Mouse (Mus musculus) lung, embryonic 15.5 days (tissue): ENCODE results near the gene Dhx30. TPM values are rescaled to one million over a fixed set of nuclear protein-coding genes. Genes with fewer than 3 reads are reported as not detected.
"Not testable (repeated sequence)": the region's sequence is repeated elsewhere in the genome, so short reads cannot be mapped to it uniquely, and the experiment has no call there.

Experiments used
- ATAC-seq: fragments of 200-750 bp; cut with Nextera tagmentation; 2 replicates; pipeline ENCODE4 v1.8.0; 2017; ENCODE audit warnings: moderate number of reproducible peaks, borderline replicate concordance; ENCODE audit not compliant: low FRiP score, low TSS enrichment; ENCODE audit errors: extremely low read depth
- H3K27ac ChIP-seq: fragments of 300-500 bp; sonication (generic); 2 replicates; pipeline ENCODE4 v1.5.1; 2015; ENCODE audit warnings: moderate library complexity, mild to moderate bottlenecking, inconsistent platforms
- H3K27me3 ChIP-seq: fragments of 300-500 bp; sonication (generic); 2 replicates; pipeline ENCODE4 v1.6.1; 2015; ENCODE audit warnings: inconsistent platforms
- H3K36me3 ChIP-seq: fragments of 300-500 bp; sonication (generic); 2 replicates; pipeline ENCODE4 v1.6.1; 2015; ENCODE audit warnings: inconsistent platforms
- H3K4me1 ChIP-seq: fragments of 300-500 bp; sonication (generic); 2 replicates; pipeline ENCODE4 v1.6.1; 2015; ENCODE audit warnings: inconsistent platforms
- H3K4me2 ChIP-seq: fragments of 300-500 bp; sonication (generic); 2 replicates; pipeline ENCODE4 v1.6.1; 2015; ENCODE audit warnings: inconsistent platforms, mild to moderate bottlenecking, moderate library complexity
- H3K4me3 ChIP-seq: fragments of 300-500 bp; sonication (generic); 2 replicates; pipeline ENCODE4 v1.5.1; 2015; ENCODE audit warnings: mild to moderate bottlenecking, inconsistent platforms
- H3K9ac ChIP-seq: fragments of 300-500 bp; sonication (generic); 2 replicates; pipeline ENCODE4 v1.6.1; 2015; ENCODE audit warnings: inconsistent platforms
- H3K9me3 ChIP-seq: fragments of 300-500 bp; sonication (generic); 2 replicates; pipeline ENCODE4 v1.6.1; 2016; ENCODE audit warnings: inconsistent platforms
- WGBS: fragments of 180-500 bp; shearing (Covaris S2); methylation state at CpG from one replicate; pipeline ENCODE4 v1.1.7; 2015; 5-methylcytosine and 5-hydroxymethylcytosine counted together
- polyA plus RNA-seq: library from polyadenylated mRNA; unstranded; fragments of >200 nt; fragmentation: Nextera tagmentation; extraction: Ambion mirVana; gene quantifications from 2 replicates; pipeline ENCODE4 v1.2.1, GENCODE M21; 2015

Dhx30 gene
- polyA plus RNA-seq, 1 experiment from 2014 or later = 120 TPM

- ATAC-seq = no peak
- Histone ChIP-seq H3K27me3 (no peaks in the 10 kb centered on the region), H3K4me3 (no peak overlapping the region), H3K36me3 (peaks cover 94% of the 10 kb centered on the region), H3K27ac (no peak overlapping the region), H3K4me1 (peaks cover 19% of the 10 kb centered on the region), H3K9me3 (no peaks in the 10 kb centered on the region), H3K9ac (no peak overlapping the region), H3K4me2 (no peak overlapping the region)
- WGBS = 87% methylated on average over 8 of the region's 8 CpGs
Observed at GRCm38 (mm10) chr9:110085693-110086092, 31.9 kb downstream of the Dhx30 start.

DNA sequence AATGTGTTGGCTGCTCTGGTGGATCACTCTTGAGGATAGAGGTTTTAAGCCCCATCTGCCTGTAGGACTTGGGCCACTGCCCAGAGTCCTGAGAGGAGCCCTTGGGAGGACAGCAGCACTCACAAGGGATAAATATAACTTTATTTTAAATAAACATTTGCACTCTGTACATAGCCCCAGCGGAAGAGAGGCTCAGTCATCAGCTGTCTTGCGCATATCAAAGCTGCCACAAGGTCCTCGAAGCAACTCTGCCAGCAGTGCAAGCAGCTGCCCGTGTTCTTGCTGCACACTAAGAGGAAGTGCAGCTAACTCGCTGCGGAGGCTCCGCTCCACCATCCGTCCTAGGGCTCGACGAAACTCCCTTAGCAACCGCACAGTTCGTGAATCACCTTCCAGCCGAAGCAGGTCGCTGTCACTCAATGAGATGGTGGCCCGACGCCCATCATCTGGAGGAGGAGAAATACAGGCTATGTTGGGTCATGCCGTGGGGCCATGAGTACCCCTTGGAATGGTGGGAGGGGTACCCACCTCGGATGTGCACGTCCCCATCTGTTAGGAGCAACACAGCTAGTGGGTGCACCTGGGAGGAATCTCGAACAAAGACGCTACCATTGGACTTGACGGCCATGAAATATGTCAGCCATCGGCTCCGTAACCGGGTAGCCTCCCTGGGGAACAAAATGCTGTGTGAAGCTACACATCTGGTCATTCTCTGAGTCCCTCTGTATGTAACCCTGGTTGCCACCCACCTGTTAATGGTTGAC lies 33.2 kb downstream of the Dhx30 start:
- no peak overlapping the region for H3K9ac ChIP-seq

DNA sequence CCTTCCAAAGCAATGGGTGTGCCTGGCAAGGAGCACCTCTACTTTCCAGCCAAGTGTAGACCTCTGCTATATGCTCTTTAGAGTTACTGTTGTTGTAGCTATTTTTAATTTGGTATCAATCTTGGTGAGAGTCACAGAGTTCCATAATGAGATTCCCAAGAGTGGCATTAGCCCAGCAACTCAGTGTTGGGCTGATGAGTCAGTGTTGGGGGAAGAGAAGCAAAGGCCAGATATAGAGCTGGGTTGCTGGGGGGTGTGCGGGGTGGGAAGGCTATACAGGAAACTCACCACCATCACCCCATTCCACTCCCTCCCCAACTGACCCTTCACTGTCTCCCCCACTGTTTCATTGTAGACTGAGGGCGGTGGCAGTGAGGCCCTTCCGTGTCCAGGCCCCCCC lies 36.6 kb downstream of the Dhx30 start:
- no peaks in the 10 kb centered on the region for H3K27me3 ChIP-seq
- no peak for ATAC-seq
- H3K27ac ChIP-seq = no peak overlapping the region
- H3K4me1 ChIP-seq = peaks cover 19% of the 10 kb centered on the region
- H3K4me2 ChIP-seq = no peak overlapping the region
- no peak overlapping the region for H3K9ac ChIP-seq
- 68% methylated on average over 3 of the region's 3 CpGs for WGBS
- H3K36me3 ChIP-seq = peaks cover 64% of the 10 kb centered on the region
- no peak overlapping the region for H3K4me3 ChIP-seq
- H3K9me3 ChIP-seq = no peaks in the 10 kb centered on the region

More for the DNA sequence above, 33.2 kb downstream of the Dhx30 start:
- Histone ChIP-seq H3K4me2 (no peak overlapping the region; the same call in 1 of the 2 replicates), H3K36me3 (peaks cover 89% of the 10 kb centered on the region), H3K27ac (peak overlapping the region; percentile 36; the same call in 1 of the 2 replicates), H3K9me3 (no peaks in the 10 kb centered on the region), H3K27me3 (no peaks in the 10 kb centered on the region), H3K4me1 (peaks cover 19% of the 10 kb centered on the region), H3K4me3 (no peak overlapping the region)
- ATAC-seq = peak; percentile 90
- WGBS = 65% methylated on average over 25 of the region's 25 CpGs

DNA sequence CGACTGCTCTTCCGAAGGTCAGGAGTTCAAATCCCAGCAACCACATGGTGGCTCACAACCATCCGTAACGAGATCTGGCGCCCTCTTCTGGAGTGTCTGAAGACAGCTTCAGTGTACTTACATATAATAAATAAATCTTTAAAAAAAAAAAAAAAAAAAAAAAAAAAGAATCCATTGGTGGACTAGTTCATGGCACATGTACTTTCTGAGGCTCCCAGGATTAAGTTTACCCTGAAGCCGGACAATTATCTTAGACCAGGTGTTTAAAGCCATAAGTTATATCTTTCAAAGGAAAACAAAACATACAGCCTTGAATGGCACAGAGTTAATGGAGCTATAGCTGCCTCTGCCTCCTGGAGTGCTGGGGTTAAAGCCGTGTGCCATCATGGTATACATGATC lies 41.2 kb downstream of the Dhx30 start:
- not testable (repeated sequence) for H3K9me3 ChIP-seq, ATAC-seq
- WGBS = 62% methylated on average over 4 of the region's 7 CpGs

GRCm38 (mm10) chr9:110071843-110072242 lies 45.8 kb downstream of the Dhx30 start:
- Histone ChIP-seq H3K4me3 (no peak overlapping the region), H3K9ac (no peak overlapping the region), H3K27me3 (no peaks in the 10 kb centered on the region), H3K27ac (no peak overlapping the region), H3K9me3 (no peaks in the 10 kb centered on the region), H3K36me3 (peaks cover 47% of the 10 kb centered on the region; the same call in 1 of the 2 replicates), H3K4me1 (peaks cover 8% of the 10 kb centered on the region; the same call in 1 of the 2 replicates), H3K4me2 (no peak overlapping the region)
- no peak for ATAC-seq
- 4% methylated on average over 1 of the region's 1 CpGs for WGBS

More for the DNA sequence above, 41.2 kb downstream of the Dhx30 start:
- peaks cover 38% of the 10 kb centered on the region for H3K36me3 ChIP-seq
- H3K4me1 ChIP-seq, H3K27me3 ChIP-seq, H3K9ac ChIP-seq, H3K27ac ChIP-seq, H3K4me3 ChIP-seq, H3K4me2 ChIP-seq: not testable (repeated sequence)

DNA sequence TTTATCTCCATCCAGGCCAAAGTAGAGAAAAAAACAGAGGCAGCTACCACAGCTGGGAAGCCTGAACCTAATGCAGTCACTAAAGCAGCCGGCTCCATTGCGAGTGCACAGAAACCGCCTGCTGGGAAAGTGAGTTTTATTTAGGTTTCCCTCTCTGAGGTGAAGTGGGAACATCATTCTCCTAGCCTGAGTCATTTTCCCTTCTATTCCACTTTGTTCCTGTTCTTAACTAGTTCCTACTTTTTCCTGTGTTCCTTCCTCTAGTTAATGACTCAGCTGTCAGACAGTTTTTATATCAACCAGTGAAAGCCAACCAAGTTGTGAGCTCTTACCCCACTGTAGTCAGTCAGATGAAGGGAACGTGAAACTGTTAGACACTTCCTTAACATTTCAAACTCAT lies 46.6 kb downstream of the Dhx30 start:
- H3K27me3 ChIP-seq = no peaks in the 10 kb centered on the region
- peaks cover 47% of the 10 kb centered on the region; the same call in 1 of the 2 replicates for H3K36me3 ChIP-seq
- no peak overlapping the region for H3K9ac ChIP-seq
- H3K4me3 ChIP-seq = no peak overlapping the region
- no peaks in the 10 kb centered on the region for H3K9me3 ChIP-seq
- no peak overlapping the region for H3K4me2 ChIP-seq
- H3K27ac ChIP-seq = no peak overlapping the region
- ATAC-seq = no peak
- WGBS = 70% methylated on average over 4 of the region's 4 CpGs
- peaks cover 8% of the 10 kb centered on the region; the same call in 1 of the 2 replicates for H3K4me1 ChIP-seq

- Histone ChIP-seq H3K9me3 (no peaks in the 10 kb centered on the region), H3K4me2 (no peak overlapping the region), H3K9ac (no peak overlapping the region), H3K4me3 (no peak overlapping the region), H3K27ac (no peak overlapping the region; the same call in 1 of the 2 replicates), H3K36me3 (peaks cover 47% of the 10 kb centered on the region; the same call in 1 of the 2 replicates), H3K27me3 (no peaks in the 10 kb centered on the region), H3K4me1 (peaks cover 8% of the 10 kb centered on the region; the same call in 1 of the 2 replicates)
- no peak for ATAC-seq
- 60% methylated on average over 9 of the region's 9 CpGs for WGBS
Observed at GRCm38 (mm10) chr9:110070358-110070757, 47.3 kb downstream of the Dhx30 start.

GRCm38 (mm10) chr9:110068745-110069144 lies 48.9 kb downstream of the Dhx30 start:
- WGBS = 85% methylated on average over 6 of the region's 6 CpGs
- Histone ChIP-seq H3K9ac (no peak overlapping the region), H3K27ac (no peak overlapping the region), H3K4me1 (peaks cover 8% of the 10 kb centered on the region; the same call in 1 of the 2 replicates), H3K4me3 (no peak overlapping the region), H3K9me3 (no peaks in the 10 kb centered on the region), H3K27me3 (no peaks in the 10 kb centered on the region), H3K4me2 (no peak overlapping the region), H3K36me3 (peaks cover 42% of the 10 kb centered on the region; the same call in 1 of the 2 replicates)
- no peak for ATAC-seq

- Histone ChIP-seq H3K9me3 (no peaks in the 10 kb centered on the region), H3K4me1 (no peaks in the 10 kb centered on the region), H3K4me2 (no peak overlapping the region), H3K36me3 (peaks cover 21% of the 10 kb centered on the region; the same call in 1 of the 2 replicates), H3K27ac (no peak overlapping the region), H3K27me3 (no peaks in the 10 kb centered on the region), H3K9ac (no peak overlapping the region), H3K4me3 (no peak overlapping the region)
- ATAC-seq = no peak
Observed at GRCm38 (mm10) chr9:110064641-110065040, 53.0 kb downstream of the Dhx30 start.

DNA sequence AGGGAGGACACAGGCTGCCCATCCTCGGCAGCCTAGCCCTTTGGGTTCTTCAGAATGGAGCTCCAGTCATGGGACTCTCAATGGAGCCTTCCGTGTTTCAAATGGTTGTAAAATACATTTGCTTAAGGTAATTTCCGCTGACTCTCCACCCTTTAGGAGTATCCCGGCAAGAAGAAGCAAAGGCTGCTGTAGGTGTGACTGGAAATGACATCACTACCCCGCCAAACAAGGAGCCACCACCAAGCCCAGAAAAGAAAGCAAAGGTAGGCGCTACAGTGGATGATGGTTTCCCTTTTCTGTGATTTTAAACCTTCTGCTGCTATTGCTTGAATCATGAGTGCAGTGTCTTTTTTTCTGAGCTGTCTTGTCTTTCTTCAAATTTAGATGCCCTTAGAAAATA lies 54.8 kb downstream of the Dhx30 start:
- 89% methylated on average over 6 of the region's 6 CpGs for WGBS
- Histone ChIP-seq H3K4me1 (no peaks in the 10 kb centered on the region), H3K4me3 (no peak overlapping the region), H3K27me3 (no peaks in the 10 kb centered on the region), H3K36me3 (peaks cover 5% of the 10 kb centered on the region; the same call in 1 of the 2 replicates), H3K9ac (no peak overlapping the region), H3K27ac (no peak overlapping the region), H3K4me2 (no peak overlapping the region), H3K9me3 (no peaks in the 10 kb centered on the region)
- no peak for ATAC-seq

DNA sequence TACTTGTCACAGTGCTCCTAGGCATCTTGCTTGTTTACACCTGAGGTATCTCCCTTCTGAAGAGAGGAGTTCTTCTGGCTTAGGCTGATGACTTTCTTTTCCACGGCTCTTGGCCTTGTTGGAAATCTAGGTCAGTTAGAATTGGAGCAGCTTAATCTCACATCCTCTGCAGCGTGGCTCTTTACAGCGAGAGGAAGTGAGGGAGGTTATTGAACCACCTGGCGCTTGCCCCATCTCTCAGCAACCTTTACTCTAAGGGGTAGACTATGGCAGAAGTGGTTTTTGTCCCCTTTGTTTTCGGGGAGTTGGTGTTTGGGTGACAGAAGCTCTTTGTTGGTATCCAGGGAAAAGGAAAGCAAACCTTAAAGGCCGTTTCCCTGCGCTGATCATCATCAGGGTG lies 55.2 kb downstream of the Dhx30 start:
- Histone ChIP-seq H3K27ac (no peak overlapping the region), H3K9ac (no peak overlapping the region), H3K4me3 (no peak overlapping the region), H3K36me3 (peaks cover 3% of the 10 kb centered on the region; the same call in 1 of the 2 replicates), H3K4me2 (no peak overlapping the region), H3K9me3 (no peaks in the 10 kb centered on the region), H3K27me3 (no peaks in the 10 kb centered on the region), H3K4me1 (no peaks in the 10 kb centered on the region)
- 88% methylated on average over 7 of the region's 7 CpGs for WGBS
- no peak for ATAC-seq

DNA sequence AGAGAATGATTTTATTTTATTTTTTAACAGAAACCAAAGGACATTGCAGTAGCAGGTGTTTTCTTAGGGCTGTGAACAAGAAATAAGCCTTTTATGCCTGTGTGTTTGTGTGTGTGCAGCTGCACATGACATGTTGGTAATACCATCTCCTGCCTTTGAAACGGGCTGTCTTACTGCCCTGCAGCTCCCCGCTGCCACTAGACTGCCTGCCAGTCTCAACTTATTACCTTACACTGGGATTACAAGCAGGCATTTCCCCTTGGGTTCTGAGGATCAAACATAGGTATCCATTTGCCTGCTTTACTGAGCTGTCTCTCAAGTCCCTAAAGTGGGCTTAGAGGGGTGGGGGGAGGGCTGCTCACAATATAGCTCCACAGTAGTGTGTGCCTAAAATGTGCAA lies 56.9 kb downstream of the Dhx30 start:
- H3K36me3 ChIP-seq = no peaks in the 10 kb centered on the region; the same call in 1 of the 2 replicates
- no peak for ATAC-seq
- WGBS = 83% methylated on average over 2 of the region's 2 CpGs
- no peaks in the 10 kb centered on the region for H3K27me3 ChIP-seq
- no peaks in the 10 kb centered on the region for H3K9me3 ChIP-seq
- no peak overlapping the region for H3K4me2 ChIP-seq
- no peak overlapping the region for H3K9ac ChIP-seq
- no peak overlapping the region for H3K4me3 ChIP-seq
- 0 out of 2 replicates have a peak, but pooled peaks cover 3% of the 10 kb centered on the region for H3K4me1 ChIP-seq
- no peak overlapping the region for H3K27ac ChIP-seq
